ENCODE assay signal across 9 mouse cellular contexts in the genomic region with DNA sequence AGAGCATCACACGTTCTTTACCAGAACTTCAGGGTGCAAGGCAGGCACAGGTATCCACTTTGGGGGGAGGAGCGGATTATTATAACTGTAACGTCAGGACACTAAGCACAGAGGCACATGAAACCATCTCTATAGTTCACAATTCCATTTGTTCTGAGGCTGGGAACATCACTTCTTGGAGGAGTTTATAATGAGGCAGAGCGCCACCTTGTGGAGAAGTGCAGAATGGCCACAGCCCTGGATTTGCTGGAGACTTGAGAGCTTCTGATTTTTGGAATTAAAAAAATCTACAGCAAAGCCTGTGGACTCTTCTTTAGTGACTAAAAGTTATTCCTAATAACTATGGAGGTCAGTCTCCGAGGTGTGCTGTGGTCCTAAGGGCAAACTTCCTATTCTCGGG. TPM values are rescaled to one million over a fixed set of nuclear protein-coding genes. Genes with fewer than 3 reads are reported as not detected.
A peak's percentile ranks its signal among the peaks of the same experiment; 100 is the strongest.
DNase-seq lines count a peak whose midpoint lies in the region; ATAC-seq and TF ChIP-seq lines count a peak whose summit lies in the region.
"Had no signal": no experiment of that assay in that cellular context is flagged by ENCODE, and none has a peak within 500 bp of the region (broad histone marks: within the 10 kb centered on the region; RNA-seq: fewer than 3 reads in every experiment).

No protein-coding gene starts in this region.

- no peak overlapping the region for H3K4me2 ChIP-seq in heart, embryonic 12.5 days
- H3K4me2 ChIP-seq: embryonic facial prominence, embryonic 15.5 days had no signal

- DNase-seq in heart, postnatal 10 days = peak; percentile 65 to 84
- DNase-seq in Patski (ENCODE audit: low read depth, low spot score) = no peak
- peak; percentile 76 to 85 for DNase-seq in cerebellum, postnatal 10 days
- peak; percentile 48 to 59 for DNase-seq in gastrocnemius, postnatal 36 days
- DNase-seq in left cerebral cortex, postnatal 10 days (ENCODE audit: extremely low spot score in 1 of 2, low spot score in 2 of 2) = peak; percentile 57 to 67
- peak; percentile 72 for DNase-seq in naive thymus-derived CD4-positive, alpha-beta T cell, adult 2 months (ENCODE audit: low read depth)
- DNase-seq in thymus, postnatal 25 days = peak; percentile 55

- H3K4me3 ChIP-seq in heart, embryonic 12.5 days = no peak overlapping the region
- H3K4me3 ChIP-seq: embryonic facial prominence, embryonic 15.5 days had no signal

- POLR2A ChIA-PET in Patski (lab: Charles Lee) = no interaction called here

- no peak for ATAC-seq in heart, embryonic 12.5 days (ENCODE audit: insufficient number of reproducible peaks, low FRiP score)
- ATAC-seq in Patski = no peak

- intact Hi-C loops in heart, postnatal 10 days (cut with DNase I) = loop anchor here (5.0 kb wide), 1 partner anchor 145 kb away; no protein-coding TSS in a partner anchor
- intact Hi-C loops in gastrocnemius, postnatal 36 days (cut with DNase I) = no loop called here
- intact Hi-C loops in left cerebral cortex, postnatal 10 days (cut with DNase I) = no loop called here

- TF ChIP-seq CTCF in Patski (IDR thresholded peaks at IDR 0.05) = peak; percentile 91

- 0 out of 2 replicates have a peak, but pooled peaks cover 3% of the 10 kb centered on the region for H3K27me3 ChIP-seq in heart, embryonic 12.5 days (replicated peaks)
- peaks cover 16% of the 10 kb centered on the region for H3K27me3 ChIP-seq in Patski

- no peak overlapping the region for H3K27ac ChIP-seq in heart, embryonic 12.5 days (ENCODE audit: poor library complexity, severe bottlenecking)
- H3K27ac ChIP-seq: embryonic facial prominence, embryonic 15.5 days had no signal

- no peak overlapping the region for H3K9ac ChIP-seq in heart, embryonic 12.5 days
- H3K9ac ChIP-seq: embryonic facial prominence, embryonic 15.5 days had no signal

- H3K36me3 ChIP-seq in heart, embryonic 12.5 days = no peaks in the 10 kb centered on the region
- H3K36me3 ChIP-seq: embryonic facial prominence, embryonic 15.5 days had no signal

- H3K9me3 ChIP-seq in heart, embryonic 12.5 days (replicated peaks) = no peaks in the 10 kb centered on the region
- H3K9me3 ChIP-seq: embryonic facial prominence, embryonic 15.5 days had no signal

- CTCF ChIA-PET in Patski (lab: Charles Lee) = interaction anchor here (0.6 to 3.0 kb wide), 4 partner anchors 12 to 145 kb away, joined by 3 to 9 read pairs (median 4); no protein-coding TSS in a partner anchor

- in situ Hi-C loops in Patski (cut with MboI; ENCODE audit: low pct_unique_long_range_greater_than_20kb) = loop anchor here (10.0 kb wide), 2 partner anchors 122 to 572 kb away; no protein-coding TSS in a partner anchor

- 31% methylated on average over 6 of the region's 6 CpGs for WGBS in heart, embryonic 12.5 days

- no peaks in the 10 kb centered on the region for H3K4me1 ChIP-seq in heart, embryonic 12.5 days (replicated peaks)

RNA-seq across cellular contexts. Expression of a gene that starts 49.1 kb away (rescaled TPM):
- total RNA-seq in heart, postnatal 10 days (2021) = 100 to 1,000 TPM; 207 to 221 TPM
- 378 and 387 TPM in 2 replicates for polyA plus RNA-seq in heart, embryonic 12.5 days (2016; fragmentation: Nextera tagmentation; extraction: Ambion mirVana)
- 829 TPM for polyA plus RNA-seq in Patski (2021)
- total RNA-seq in gastrocnemius, postnatal 36 days (2021) = 10 to 100 TPM; 34.1 to 50.4 TPM
- 10 to 100 TPM; 15.9 to 17.0 TPM for total RNA-seq in left cerebral cortex, postnatal 10 days (2021)

Comparison
In these comparisons a context has a peak if more than half of its experiments do, and no peak if none do; other contexts are left out.
1. RNA of a gene that starts 49.1 kb away (total RNA-seq): 207 to 221 TPM in heart, postnatal 10 days; 34.1 to 50.4 TPM in gastrocnemius, postnatal 36 days and 15.9 to 17.0 TPM in left cerebral cortex, postnatal 10 days; every median in the first group is over 4 times any median in the second.